Mouse (Mus musculus) spleen, postnatal 4 days (tissue): ENCODE data around the gene Gm21970.

Experiments
- DNase-seq, 2 experiments: peaks; one replicate each; pipeline ENCODE4 v3.0.0; 2022; ENCODE audit warnings: low spot score in 2 of 2

The Gm21970 gene

DNA sequence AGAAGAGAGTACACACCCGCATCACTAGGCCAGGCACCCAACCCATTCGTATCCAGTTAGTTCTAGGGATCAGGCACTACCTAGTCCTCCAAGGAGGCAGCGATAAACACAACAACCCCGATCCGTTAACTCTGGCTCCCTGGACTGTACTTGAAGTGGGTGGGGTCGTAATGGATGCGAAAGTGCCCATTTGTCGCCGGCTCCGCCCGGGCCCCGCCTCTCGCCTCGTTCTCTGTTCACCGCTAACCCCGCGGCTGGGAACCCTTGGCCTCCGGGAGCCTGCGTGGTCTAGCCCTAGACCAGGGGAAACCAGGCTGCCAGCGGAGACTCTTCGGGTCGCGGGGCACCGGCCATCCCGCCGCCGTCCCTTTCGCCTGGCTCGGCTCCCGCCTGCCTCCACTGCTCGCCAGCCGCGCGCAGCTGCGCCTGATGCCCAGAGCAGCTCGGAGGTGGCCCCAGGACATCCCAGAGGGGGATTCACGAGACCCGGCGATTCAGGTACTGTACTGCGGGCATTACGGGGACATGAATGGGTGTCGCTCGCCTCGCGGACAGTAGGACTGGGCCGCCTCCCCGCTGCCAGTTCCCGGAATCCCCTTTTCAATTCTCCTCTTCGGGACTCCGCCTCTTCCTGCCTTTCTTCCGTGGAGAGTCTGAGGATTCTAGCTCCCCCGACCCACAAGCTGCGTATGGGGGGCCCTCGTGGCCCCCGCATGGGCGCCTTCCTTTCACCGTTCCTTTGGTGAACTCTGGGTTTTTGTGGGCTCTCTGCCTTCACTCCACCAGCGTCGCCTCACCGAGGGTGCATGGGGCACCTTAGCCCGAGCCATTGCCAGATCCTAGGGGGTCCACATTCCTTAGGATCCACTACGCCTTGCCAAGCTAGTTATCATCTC, 18.7 kb upstream of the Gm21970 start, which contains the start of gene Ifnar2:
Gene Ifnar2 (plus strand): TSS at position 207 of the 896 bp plus-strand sequence.
- peak; percentile 90 to 94 for DNase-seq

DNA sequence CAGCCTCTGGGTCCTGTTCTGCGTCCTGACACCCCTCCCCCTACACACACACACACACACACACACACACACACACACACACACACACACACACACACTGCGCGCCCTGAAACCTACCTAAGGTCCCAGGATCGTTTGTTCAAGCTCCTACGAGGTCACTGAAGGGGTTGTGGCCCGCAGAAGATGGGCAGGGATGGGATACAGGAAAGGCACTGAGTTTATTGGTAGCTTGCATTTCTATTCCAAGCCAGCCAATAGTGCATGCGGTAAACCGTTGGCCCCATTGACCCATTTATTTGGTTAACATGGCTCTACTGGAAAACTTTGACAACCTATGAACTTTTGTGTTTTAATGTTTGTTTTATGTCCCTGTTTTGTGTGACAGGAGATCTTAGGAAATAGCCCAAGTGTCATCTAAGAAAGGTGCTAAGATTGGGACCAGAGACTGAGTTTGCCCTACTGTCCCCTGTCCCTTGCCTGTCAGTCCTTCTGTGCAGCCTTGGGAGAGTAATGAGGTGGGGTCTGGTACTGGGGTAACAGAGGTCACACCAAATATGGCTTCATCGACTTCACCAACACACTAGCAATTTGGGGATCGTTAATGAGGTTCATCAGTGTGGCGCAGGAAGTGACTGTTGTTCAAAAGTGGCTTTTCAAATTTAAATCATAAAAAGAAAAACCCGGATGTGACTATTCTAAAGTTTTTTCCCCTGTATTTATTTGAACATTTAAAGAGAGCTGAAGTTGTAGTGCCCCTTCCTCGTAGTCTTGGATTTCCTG, 17.9 kb upstream of the Gm21970 start:
- DNase-seq: no peak

- DNase-seq: no peak
Measured at GRCm38 (mm10) chr16:91374253-91374634, 17.3 kb upstream of the Gm21970 start.

DNA sequence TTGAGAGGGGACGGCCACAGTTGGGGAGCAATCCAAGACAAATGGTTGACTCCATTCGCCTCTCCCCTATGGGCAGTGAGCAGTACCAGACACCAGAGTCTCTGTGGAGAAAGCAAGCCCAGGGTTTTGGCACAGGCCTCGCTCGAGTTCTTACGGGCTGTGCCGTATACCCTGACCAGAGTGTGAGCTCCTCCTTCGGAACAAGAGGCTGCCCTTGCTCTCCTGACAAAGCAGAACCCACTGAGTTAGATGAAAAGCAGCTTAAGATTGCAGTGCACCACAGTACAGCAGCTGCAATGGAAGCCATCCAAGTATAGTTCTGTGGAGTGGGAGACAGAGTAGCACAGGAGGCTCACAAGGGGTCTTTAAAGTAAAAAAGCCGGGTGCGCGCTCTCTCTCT, 14.8 kb upstream of the Gm21970 start:
- DNase-seq: no peak

GRCm38 (mm10) chr16:91378431-91378986, 13.0 kb upstream of the Gm21970 start:
- DNase-seq: no peak

DNA sequence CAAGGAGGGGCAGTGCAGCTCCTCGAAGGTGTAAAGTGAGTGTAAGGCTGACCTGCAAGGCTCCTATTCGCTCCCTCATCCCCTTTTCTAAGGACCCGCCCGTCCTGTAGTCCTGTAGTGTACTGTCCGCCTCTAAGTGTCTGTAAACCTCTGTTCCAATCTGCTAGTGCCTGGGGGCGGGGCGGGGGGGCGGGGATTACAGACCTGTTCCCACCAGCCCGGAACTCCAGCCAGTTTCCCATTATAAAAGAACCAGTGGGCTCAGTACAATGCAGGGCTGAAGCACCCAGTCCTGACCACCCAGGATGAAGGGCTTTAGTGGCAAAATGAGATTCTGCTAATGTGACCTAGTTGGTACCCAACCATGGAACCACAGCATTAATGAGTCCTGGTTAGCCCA, 12.5 kb upstream of the Gm21970 start:
- DNase-seq: no peak

DNA sequence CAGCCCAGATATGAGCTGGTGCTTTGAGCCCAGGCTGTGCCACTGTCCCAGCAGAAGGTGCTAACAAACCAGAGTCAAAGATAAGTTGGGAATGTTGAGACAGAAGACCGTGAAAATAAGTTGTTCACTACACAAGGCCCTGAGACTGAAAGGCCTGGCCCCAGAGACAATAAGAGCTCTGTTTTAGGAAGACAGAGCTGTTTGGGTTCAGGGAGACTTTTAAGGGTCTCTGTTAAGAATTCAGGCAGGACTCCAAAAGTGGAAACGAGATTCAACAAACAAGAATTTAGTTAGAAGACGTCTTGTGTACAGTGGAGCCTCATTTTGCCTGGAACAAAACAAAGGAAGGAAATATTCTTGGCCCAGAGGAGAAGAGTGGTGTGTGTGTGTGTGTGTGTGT, 12.1 kb upstream of the Gm21970 start:
- no peak for DNase-seq

GRCm38 (mm10) chr16:91380151-91380550, 11.4 kb upstream of the Gm21970 start:
- no peak for DNase-seq

GRCm38 (mm10) chr16:91381606-91382005, 9.9 kb upstream of the Gm21970 start:
- DNase-seq: no peak

DNA sequence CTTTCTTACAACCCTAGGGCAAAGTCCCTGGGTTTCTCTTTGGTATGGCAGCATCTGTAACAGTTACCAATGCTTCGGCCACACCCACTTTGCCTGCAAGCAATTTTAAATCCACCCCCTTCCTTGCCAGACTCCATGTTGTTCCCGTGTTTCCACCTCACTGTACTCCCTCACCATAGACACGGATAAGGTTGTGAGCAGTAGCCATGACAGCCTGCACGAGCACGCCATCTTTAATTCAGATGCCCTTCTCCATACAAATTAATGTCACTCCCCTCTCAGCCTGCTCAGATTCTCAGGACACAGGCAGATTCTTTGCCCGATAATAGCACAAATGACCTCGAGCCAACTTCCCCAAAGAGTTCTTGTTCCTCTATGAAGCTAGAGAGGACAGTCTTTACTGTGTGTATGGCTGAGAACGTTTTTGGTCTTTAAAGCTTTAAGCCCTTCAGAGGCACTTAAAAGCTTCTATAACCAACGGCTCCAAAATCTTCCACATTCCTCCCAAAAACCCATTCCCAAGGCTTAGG, 9.2 kb upstream of the Gm21970 start:
- DNase-seq: no peak

- no peak for DNase-seq
Measured at GRCm38 (mm10) chr16:91384221-91384620, 7.3 kb upstream of the Gm21970 start.

- DNase-seq: no peak
Measured at GRCm38 (mm10) chr16:91385621-91386020, 5.9 kb upstream of the Gm21970 start.

- no peak for DNase-seq
Measured at GRCm38 (mm10) chr16:91386419-91387120, 5.0 kb upstream of the Gm21970 start.

DNA sequence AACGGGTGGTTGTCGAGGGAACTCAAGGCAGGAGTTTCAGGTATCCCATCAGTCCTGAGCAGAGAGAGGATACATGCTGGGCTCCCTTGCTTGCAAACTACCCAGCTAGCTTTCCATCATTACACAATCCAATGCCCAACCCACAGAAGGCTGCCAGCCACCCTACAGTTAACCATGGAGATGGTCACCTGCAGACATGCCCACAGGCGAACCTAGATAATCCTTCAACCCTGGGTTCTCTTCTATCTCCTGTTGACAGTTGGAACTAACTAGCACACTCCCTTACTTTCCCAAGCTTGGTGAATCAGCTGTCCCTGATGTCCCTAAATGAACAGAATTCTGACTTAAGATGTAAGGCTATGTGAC, 4.4 kb upstream of the Gm21970 start:
- DNase-seq: no peak

- no peak for DNase-seq
Measured at GRCm38 (mm10) chr16:91390100-91390499, 1.4 kb upstream of the Gm21970 start.

GRCm38 (mm10) chr16:91394826-91395410, 3.4 kb downstream of the Gm21970 start:
- DNase-seq: no peak

DNA sequence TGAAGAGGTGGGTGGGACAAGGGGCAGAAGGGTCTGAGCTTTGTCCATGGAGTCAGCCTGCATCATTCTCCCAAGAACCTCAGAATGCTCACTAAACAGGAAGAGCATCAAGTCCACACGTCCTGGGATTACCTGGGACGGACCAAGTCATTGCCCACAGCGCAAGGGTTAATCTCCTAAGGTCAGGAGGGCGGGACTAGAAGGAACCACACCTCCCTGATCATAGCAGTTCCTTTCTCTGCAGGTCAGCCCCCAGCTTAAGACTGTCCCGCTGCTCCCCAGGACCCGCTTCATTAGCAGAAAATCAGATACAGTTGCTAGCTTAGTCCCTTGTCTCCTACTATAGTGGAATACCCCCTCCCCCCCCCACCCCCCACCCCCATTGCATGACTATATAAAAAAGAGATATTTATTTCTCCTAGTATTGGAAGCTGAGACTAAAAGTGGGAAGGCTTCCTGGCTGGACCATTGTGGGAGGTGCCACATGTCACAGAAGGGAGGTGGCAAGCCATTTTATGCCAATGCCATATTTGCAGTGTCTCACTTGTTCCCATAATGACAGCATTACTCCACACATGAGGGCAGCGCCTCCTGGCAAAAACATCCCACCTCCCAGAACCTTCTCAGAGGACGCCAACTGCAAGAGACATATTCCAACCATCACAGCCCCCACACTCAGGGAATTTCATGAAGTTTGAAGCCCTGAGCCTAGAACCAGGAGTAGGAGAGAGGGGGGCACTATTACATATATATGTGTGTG, 4.3 kb downstream of the Gm21970 start:
- no peak for DNase-seq

GRCm38 (mm10) chr16:91396844-91397537, 5.5 kb downstream of the Gm21970 start:
- no peak for DNase-seq

GRCm38 (mm10) chr16:91398030-91398429, 6.5 kb downstream of the Gm21970 start:
- DNase-seq: no peak

DNA sequence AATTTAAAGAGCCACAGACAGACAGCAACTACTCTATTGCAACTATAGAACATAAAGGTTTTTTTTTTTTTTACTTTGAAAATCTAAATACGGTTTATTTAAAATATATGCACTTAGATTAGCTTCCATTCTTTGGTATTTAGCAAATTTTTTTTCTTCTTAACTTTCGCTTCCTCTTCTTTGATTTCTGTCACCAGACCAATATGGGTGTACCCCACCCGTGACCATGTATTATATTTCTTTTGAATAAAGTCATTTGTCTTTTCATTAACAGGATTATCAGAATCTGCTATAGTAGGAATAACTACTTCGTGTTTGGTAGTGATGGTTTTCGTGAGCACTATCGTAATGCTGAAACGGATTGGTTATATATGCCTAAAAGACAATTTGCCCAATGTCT, 7.4 kb downstream of the Gm21970 start:
- no peak for DNase-seq
